Mouse (Mus musculus): ENCODE measurements around the gene Papola. TPM values are rescaled to one million over a fixed set of nuclear protein-coding genes. Genes with fewer than 3 reads are reported as not detected.
"Not testable (repeated sequence)": the region's sequence is repeated elsewhere in the genome, so short reads cannot be mapped to it uniquely, and the experiment has no call there.

The Papola gene
- total RNA-seq, 2 experiments from 2014 or later, result 70.0 to 88.1 TPM

DNA sequence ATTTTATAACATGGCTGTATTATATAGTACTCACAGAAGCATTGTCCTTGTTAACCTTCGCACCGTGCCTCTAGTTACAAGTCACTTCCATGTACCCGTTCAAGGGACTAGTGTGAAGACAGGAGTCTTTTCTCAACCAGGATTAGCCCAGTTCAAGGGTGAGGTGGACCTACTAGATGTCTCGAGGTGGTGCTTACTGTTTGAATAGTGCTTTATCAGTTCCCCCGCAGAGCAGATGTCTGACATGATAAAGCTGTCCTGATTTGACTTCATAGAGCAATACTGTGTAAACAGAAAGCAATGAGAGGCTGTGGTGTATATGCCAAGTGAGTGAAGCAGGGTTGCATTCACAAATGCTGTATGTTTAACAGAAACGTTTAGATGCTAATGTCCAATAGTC lies 26.1 kb downstream of the Papola start:
- H3K4me3 ChIP-seq, result no peak overlapping the region
- TF ChIP-seq CTCF (IDR thresholded peaks at IDR 0.05), result no peak
- no peak for DNase-seq
- no peak overlapping the region for H3K27ac ChIP-seq
- intact Hi-C loops (cut with DNase I), result loop anchor here (10.0 kb wide), 1 partner anchor 156 kb away; no protein-coding TSS in a partner anchor

GRCm38 (mm10) chr12:105813957-105814356 lies 29.5 kb downstream of the Papola start:
- no peak for TF ChIP-seq CTCF (IDR thresholded peaks at IDR 0.05)
- intact Hi-C loops (cut with DNase I), result loop anchor here (10.0 kb wide), 1 partner anchor 159 kb away; no protein-coding TSS in a partner anchor
- no peak for DNase-seq
- Histone ChIP-seq H3K4me3 (no peak overlapping the region), H3K27ac (no peak overlapping the region)

- intact Hi-C loops (cut with DNase I), result no loop called here
- TF ChIP-seq CTCF (IDR thresholded peaks at IDR 0.05), result no peak
- Histone ChIP-seq H3K27ac (no peak overlapping the region), H3K4me3 (no peak overlapping the region)
- DNase-seq, result no peak
Measured at GRCm38 (mm10) chr12:105823472-105823871, 39.0 kb downstream of the Papola start.

DNA sequence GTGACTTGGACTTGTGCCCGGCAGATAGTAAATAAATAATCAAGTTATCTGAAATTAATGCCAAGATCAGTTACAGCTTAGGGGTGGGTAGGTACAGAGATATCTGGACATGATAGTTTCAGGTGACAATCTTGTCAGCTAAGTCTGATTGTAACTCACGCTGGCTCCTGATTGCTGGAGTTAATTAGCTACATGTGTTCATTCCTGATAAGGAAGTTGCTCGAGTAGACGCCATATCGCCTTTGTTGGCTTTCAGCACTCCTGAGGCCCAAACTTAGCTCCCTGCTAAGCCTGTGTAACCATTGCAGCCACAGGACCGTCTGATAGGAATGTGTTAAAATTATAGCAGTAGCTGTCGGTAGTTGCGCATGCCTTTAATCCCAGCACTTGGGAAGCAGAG lies 40.2 kb downstream of the Papola start:
- H3K27ac ChIP-seq, result no peak overlapping the region
- no peak overlapping the region for H3K4me3 ChIP-seq
- TF ChIP-seq CTCF (IDR thresholded peaks at IDR 0.05), result no peak
- intact Hi-C loops (cut with DNase I), result no loop called here
- DNase-seq, result no peak

DNA sequence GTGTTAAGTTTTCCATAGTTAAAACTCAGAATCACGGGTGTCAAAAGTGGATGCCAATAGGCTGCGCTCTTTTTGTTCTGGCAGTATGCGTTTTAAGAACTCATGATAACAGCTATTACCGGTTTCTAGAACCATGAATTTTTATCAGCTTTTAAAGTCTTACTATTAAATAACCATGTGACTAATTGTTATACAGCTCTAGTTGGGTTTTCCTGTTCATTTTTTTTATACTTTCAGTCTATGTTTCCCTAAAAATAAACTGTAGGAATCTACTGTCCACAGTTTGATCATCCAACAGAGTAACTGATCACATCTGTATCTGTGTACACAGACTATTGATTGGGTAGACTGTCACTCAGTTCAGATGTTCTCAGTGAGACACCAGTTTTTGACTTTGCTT lies 40.8 kb downstream of the Papola start:
- TF ChIP-seq CTCF (IDR thresholded peaks at IDR 0.05), result no peak
- DNase-seq, result no peak
- intact Hi-C loops (cut with DNase I), result no loop called here
- Histone ChIP-seq H3K27ac (no peak overlapping the region), H3K4me3 (no peak overlapping the region)

GRCm38 (mm10) chr12:105832541-105832940 lies 48.0 kb downstream of the Papola start:
- Histone ChIP-seq H3K4me3 (no peak overlapping the region), H3K27ac (no peak overlapping the region)
- intact Hi-C loops (cut with DNase I), result no loop called here
- DNase-seq, result no peak
- no peak for TF ChIP-seq CTCF (IDR thresholded peaks at IDR 0.05)

DNA sequence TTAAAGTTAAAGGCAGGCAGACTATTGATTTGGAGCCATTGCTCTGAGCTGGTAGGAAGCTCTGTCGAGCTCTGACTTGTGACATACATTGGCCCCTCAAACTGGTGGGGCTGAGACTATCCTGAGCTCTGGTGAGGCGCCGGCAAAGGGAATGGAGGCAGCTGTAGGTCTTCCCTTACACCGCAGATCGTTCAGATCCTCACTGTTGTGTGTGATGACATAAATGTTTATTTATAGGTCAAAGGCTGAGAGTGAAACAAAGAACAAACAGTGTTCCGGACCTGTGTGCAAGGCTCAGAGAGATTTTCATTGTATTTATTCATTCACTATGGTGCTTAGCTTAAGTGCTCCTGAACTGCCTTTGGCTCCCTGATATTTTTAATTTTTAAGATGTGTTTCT lies 50.4 kb downstream of the Papola start:
- Histone ChIP-seq H3K27ac (no peak overlapping the region), H3K4me3 (no peak overlapping the region)
- TF ChIP-seq CTCF (IDR thresholded peaks at IDR 0.05), result no peak
- DNase-seq, result no peak
- intact Hi-C loops (cut with DNase I), result loop anchor here (5.0 kb wide), 1 partner anchor 222 kb away; no protein-coding TSS in a partner anchor

GRCm38 (mm10) chr12:105835571-105835970 lies 51.1 kb downstream of the Papola start:
- no peak for DNase-seq

DNA sequence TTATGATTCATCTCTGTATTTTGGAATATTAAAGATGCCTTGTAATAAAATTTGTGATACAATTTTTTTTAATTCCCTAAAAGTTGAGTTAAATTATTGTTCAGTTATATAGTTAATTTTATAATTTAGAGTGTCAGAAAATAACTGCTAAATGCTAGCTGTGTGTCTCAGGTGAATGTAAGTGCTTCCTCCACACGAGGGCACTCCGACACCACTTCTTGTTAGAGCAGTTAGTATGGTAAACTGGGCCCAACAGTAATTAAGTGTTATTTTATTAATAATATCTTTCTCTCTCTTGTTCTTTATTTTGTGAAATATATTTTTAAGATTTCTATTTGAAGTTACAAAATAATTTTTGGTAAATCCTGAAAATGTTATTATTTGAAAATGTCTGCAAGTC lies 51.7 kb downstream of the Papola start:
- peak; percentile 38 for DNase-seq
- no peak overlapping the region for H3K27ac ChIP-seq
- intact Hi-C loops (cut with DNase I), result loop anchor here (5.0 kb wide), 1 partner anchor 221 kb away; no protein-coding TSS in a partner anchor
- TF ChIP-seq CTCF (IDR thresholded peaks at IDR 0.05), result peak; percentile 61
- no peak overlapping the region for H3K4me3 ChIP-seq

More at GRCm38 (mm10) chr12:105835571-105835970, 51.1 kb downstream of the Papola start:
- intact Hi-C loops (cut with DNase I), result loop anchor here (5.0 kb wide), 1 partner anchor 222 kb away; no protein-coding TSS in a partner anchor
- TF ChIP-seq CTCF (IDR thresholded peaks at IDR 0.05), result no peak
- H3K4me3 ChIP-seq, result no peak overlapping the region
- no peak overlapping the region for H3K27ac ChIP-seq

GRCm38 (mm10) chr12:105839096-105839495 lies 54.6 kb downstream of the Papola start:
- Histone ChIP-seq H3K4me3 (no peak overlapping the region), H3K27ac (no peak overlapping the region)
- DNase-seq, result no peak
- intact Hi-C loops (cut with DNase I), result loop anchor here (2.0 to 5.0 kb wide), 2 partner anchors 124 to 218 kb away; no protein-coding TSS in a partner anchor
- TF ChIP-seq CTCF (IDR thresholded peaks at IDR 0.05), result peak; percentile 59

DNA sequence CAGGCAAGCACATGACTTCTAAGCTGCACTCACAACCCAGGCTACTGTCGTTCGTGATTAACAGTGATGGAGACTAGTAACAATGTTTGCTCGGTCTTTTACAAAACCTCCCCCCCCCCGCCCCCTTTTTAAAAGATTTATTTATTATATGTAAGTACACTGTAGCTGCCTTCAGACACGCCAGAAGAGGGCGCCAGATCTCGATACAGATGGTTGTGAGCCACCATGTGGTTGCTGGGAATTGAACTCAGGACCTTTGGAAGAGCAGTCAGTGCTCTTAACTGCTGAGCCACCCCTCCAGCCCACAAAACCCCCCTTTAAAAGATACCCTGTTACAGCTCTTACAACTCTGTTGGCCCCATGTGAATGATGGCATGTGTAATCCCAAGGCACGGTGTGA lies 56.1 kb downstream of the Papola start:
- intact Hi-C loops (cut with DNase I), result not testable (repeated sequence)

GRCm38 (mm10) chr12:105843243-105844005 lies 58.9 kb downstream of the Papola start:
- intact Hi-C loops (cut with DNase I), result no loop called here
- Histone ChIP-seq H3K4me3 (no peak overlapping the region), H3K27ac (no peak overlapping the region)
- DNase-seq, result peak; percentile 46
- TF ChIP-seq CTCF (IDR thresholded peaks at IDR 0.05), result no peak

More for the DNA sequence above, 56.1 kb downstream of the Papola start:
- H3K27ac ChIP-seq, H3K4me3 ChIP-seq, DNase-seq: not testable (repeated sequence)
- TF ChIP-seq CTCF (IDR thresholded peaks at IDR 0.05), result peak; percentile 27; the same call in 1 of the 2 replicates

GRCm38 (mm10) chr12:105844406-105844805 lies 59.9 kb downstream of the Papola start:
- Histone ChIP-seq H3K27ac (no peak overlapping the region), H3K4me3 (no peak overlapping the region)
- intact Hi-C loops (cut with DNase I), result no loop called here
- DNase-seq, result peak; percentile 59
- no peak for TF ChIP-seq CTCF (IDR thresholded peaks at IDR 0.05)
